Mouse (Mus musculus): ENCODE data around the gene Tln1. TPM values are rescaled to one million over a fixed set of nuclear protein-coding genes. Genes with fewer than 3 reads are reported as not detected.

Gene Tln1
- polyA plus RNA-seq, 1 experiment from 2014 or later = 98.5 TPM

DNA sequence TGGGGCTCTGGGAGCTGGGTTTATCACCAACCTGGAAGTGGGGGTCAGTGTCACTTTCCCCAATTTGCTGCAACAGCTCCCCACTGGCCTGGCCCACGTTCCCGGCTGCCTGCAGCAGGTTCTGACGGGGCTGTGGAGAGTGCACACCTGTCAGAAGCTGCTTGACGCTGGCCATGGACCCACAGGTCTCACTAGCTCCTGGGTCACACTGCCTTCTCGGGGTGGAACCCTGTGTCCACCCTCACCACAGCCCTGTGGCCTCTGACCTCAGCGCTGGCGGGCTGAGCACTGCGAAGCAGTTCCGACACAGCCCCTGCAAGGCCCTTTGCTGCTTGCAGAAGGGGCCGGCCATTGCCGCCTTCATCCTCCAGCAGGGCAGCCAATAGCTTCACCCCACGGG, 13.4 kb downstream of the Tln1 start:
- Histone ChIP-seq H3K36me3 (ENCODE audit: control insufficient read depth, insufficient read depth, low read length) (peaks cover 97% of the 10 kb centered on the region), H3K27me3 (ENCODE audit: control insufficient read depth, insufficient read depth, low read length) (no peaks in the 10 kb centered on the region), H3K4me1 (ENCODE audit: control insufficient read depth, insufficient read depth, low read length) (no peaks in the 10 kb centered on the region), H3K9ac (replicated peaks; ENCODE audit: low read depth, low read length) (no peak overlapping the region), H3K4me3 (ENCODE audit: low read depth, low read length) (no peak overlapping the region), H3K9me3 (ENCODE audit: control insufficient read depth, low read depth, low read length) (no peaks in the 10 kb centered on the region), H3K4me2 (replicated peaks; ENCODE audit: low read depth, low read length) (no peak overlapping the region), H3K27ac (ENCODE audit: low read length) (no peak overlapping the region)
- 92% methylated on average over 12 of the region's 12 CpGs for WGBS
- ATAC-seq (ENCODE audit: insufficient number of reproducible peaks, insufficient read depth, low FRiP score, low read depth) = no peak

DNA sequence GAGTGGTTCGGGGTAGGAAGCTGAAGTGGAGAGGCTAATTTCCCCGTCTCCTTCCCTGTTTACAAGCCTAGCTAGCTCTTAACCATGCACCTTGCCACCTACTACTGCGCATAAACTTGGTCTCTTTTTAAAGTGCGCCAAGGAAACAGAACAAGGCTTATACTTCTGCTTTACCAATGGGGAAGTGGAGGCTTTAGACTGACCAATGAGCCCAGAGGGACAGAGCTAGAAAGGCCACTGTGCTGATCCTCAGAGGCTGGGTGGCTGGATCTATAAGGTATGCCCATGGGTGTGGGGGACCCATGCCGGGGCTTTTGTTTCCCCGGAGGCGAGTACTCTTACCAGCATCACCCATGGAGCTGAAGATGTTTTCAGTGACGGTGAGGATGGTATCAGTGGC, 15.3 kb downstream of the Tln1 start:
- H3K4me2 ChIP-seq (replicated peaks; ENCODE audit: low read depth, low read length) = no peak overlapping the region
- no peak overlapping the region for H3K9ac ChIP-seq (replicated peaks; ENCODE audit: low read depth, low read length)
- H3K27ac ChIP-seq (ENCODE audit: low read length) = no peak overlapping the region
- peaks cover 97% of the 10 kb centered on the region for H3K36me3 ChIP-seq (ENCODE audit: control insufficient read depth, insufficient read depth, low read length)
- no peaks in the 10 kb centered on the region for H3K4me1 ChIP-seq (ENCODE audit: control insufficient read depth, insufficient read depth, low read length)
- H3K9me3 ChIP-seq (ENCODE audit: control insufficient read depth, low read depth, low read length) = no peaks in the 10 kb centered on the region
- 93% methylated on average over 8 of the region's 8 CpGs for WGBS
- H3K27me3 ChIP-seq (ENCODE audit: control insufficient read depth, insufficient read depth, low read length) = no peaks in the 10 kb centered on the region
- no peak for ATAC-seq (ENCODE audit: insufficient number of reproducible peaks, insufficient read depth, low FRiP score, low read depth)
- no peak overlapping the region for H3K4me3 ChIP-seq (ENCODE audit: low read depth, low read length)

DNA sequence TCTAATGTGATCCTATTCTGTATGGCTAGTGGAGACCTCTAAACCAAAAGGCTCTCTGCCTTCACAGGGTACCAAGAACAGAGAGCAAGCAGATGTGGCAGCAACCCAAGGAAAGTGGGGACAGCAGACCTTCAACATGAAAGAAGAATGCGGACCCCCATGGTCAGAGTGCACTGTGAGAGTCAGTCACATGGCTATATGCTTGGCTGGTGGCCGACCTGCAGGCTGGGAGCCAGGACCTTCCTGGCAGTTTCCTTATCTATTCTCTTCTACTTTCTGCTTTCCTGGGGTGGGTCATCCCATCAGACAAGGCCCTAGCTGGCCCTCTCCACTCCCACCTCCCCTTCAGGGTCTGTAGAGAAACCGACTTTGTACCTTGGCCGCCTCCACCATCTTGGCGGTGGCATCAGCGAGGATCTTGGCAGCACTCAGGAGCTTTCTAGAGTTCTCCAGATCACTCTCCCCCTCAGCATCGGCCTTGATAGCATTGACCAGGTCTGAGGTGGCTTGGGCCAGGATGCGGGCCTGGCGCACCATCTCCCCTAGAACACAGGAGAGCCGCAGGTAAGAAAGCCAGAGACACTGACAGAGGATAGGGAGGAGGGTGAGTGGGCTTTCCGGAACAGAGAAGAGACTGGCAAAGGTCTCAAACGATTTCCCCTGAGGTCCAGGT, 16.0 kb downstream of the Tln1 start:
- WGBS = 91% methylated on average over 12 of the region's 12 CpGs
- ATAC-seq (ENCODE audit: insufficient number of reproducible peaks, insufficient read depth, low FRiP score, low read depth) = no peak
- no peaks in the 10 kb centered on the region for H3K4me1 ChIP-seq (ENCODE audit: control insufficient read depth, insufficient read depth, low read length)
- H3K4me2 ChIP-seq (replicated peaks; ENCODE audit: low read depth, low read length) = no peak overlapping the region
- no peaks in the 10 kb centered on the region for H3K9me3 ChIP-seq (ENCODE audit: control insufficient read depth, low read depth, low read length)
- H3K27ac ChIP-seq (ENCODE audit: low read length) = no peak overlapping the region
- H3K36me3 ChIP-seq (ENCODE audit: control insufficient read depth, insufficient read depth, low read length) = peaks cover 98% of the 10 kb centered on the region
- no peak overlapping the region for H3K9ac ChIP-seq (replicated peaks; ENCODE audit: low read depth, low read length)
- no peaks in the 10 kb centered on the region for H3K27me3 ChIP-seq (ENCODE audit: control insufficient read depth, insufficient read depth, low read length)
- H3K4me3 ChIP-seq (ENCODE audit: low read depth, low read length) = no peak overlapping the region

DNA sequence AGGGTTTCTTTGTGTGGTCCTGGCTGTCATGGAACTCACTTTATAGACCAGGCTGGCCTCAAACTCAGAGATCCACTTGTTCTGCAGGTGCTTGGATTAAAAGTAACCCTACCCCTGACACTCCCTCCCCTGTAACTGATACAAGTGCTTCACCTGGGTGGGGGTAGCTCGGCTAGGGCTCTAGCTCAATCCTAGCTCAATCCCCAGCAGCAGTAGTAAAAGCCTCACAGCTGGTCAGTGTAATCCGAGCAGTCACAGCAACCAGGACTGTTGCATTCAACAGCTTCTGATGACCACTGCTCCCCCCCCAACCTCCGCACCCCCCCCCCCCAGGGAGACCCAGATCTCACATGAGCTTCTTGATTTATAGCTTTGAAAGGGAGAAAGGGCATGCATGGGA, 20.4 kb downstream of the Tln1 start:
- no peak overlapping the region for H3K27ac ChIP-seq (ENCODE audit: low read length)
- no peak for ATAC-seq (ENCODE audit: insufficient number of reproducible peaks, insufficient read depth, low FRiP score, low read depth)
- H3K27me3 ChIP-seq (ENCODE audit: control insufficient read depth, insufficient read depth, low read length) = no peaks in the 10 kb centered on the region
- no peak overlapping the region for H3K9ac ChIP-seq (replicated peaks; ENCODE audit: low read depth, low read length)
- H3K4me3 ChIP-seq (ENCODE audit: low read depth, low read length) = no peak overlapping the region
- H3K9me3 ChIP-seq (ENCODE audit: control insufficient read depth, low read depth, low read length) = no peaks in the 10 kb centered on the region
- no peaks in the 10 kb centered on the region for H3K4me1 ChIP-seq (ENCODE audit: control insufficient read depth, insufficient read depth, low read length)
- H3K36me3 ChIP-seq (ENCODE audit: control insufficient read depth, insufficient read depth, low read length) = peaks cover 96% of the 10 kb centered on the region
- 69% methylated on average over 3 of the region's 3 CpGs for WGBS
- no peak overlapping the region for H3K4me2 ChIP-seq (replicated peaks; ENCODE audit: low read depth, low read length)

DNA sequence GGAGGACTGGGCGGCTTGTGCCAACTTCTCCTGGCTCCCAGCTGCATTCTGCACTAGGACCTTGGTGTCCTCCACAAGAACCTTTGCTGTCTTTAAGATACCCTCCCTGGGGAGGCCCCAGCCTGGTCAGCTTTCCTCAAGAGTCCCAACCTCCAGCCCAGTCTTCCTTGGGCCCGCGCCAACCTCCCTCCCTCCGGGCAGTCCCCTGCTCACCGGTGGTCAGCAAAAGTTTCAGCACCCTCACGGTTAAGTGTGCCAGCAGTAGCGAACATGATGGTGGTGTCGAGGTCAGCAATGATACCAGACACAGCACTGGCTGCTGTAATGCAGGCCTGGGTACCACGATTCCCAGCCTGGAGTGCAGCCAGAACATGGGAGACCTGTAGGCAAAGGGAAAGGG, 26.5 kb downstream of the Tln1 start:
- Histone ChIP-seq H3K27ac (ENCODE audit: low read length) (no peak overlapping the region), H3K4me2 (replicated peaks; ENCODE audit: low read depth, low read length) (no peak overlapping the region), H3K9ac (replicated peaks; ENCODE audit: low read depth, low read length) (no peak overlapping the region), H3K4me3 (ENCODE audit: low read depth, low read length) (no peak overlapping the region), H3K9me3 (ENCODE audit: control insufficient read depth, low read depth, low read length) (no peaks in the 10 kb centered on the region), H3K4me1 (ENCODE audit: control insufficient read depth, insufficient read depth, low read length) (no peaks in the 10 kb centered on the region), H3K36me3 (ENCODE audit: control insufficient read depth, insufficient read depth, low read length) (peaks cover 97% of the 10 kb centered on the region), H3K27me3 (ENCODE audit: control insufficient read depth, insufficient read depth, low read length) (no peaks in the 10 kb centered on the region)
- WGBS = 93% methylated on average over 9 of the region's 9 CpGs
- no peak for ATAC-seq (ENCODE audit: insufficient number of reproducible peaks, insufficient read depth, low FRiP score, low read depth)

DNA sequence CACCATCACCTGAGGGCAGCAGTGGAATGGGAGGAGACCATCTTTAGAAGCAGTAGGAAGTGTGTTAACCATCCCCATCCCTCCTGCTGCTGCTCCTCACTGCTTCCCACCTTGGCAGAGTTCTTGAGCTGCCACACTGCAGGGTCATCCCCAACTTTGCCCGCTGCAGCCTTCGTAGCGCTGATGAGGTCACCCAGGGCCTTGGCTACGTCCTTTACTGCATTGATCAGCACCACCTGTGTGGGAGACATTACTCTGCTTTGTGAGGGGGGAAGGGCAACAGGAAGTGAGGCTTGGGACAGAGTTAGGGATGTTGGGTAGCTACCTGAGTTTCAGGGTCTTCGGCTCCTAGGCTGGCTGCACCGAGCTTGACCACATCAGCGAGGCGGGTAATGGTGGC, 26.9 kb downstream of the Tln1 start:
- Histone ChIP-seq H3K4me3 (ENCODE audit: low read depth, low read length) (no peak overlapping the region), H3K9ac (replicated peaks; ENCODE audit: low read depth, low read length) (no peak overlapping the region), H3K4me2 (replicated peaks; ENCODE audit: low read depth, low read length) (no peak overlapping the region), H3K4me1 (ENCODE audit: control insufficient read depth, insufficient read depth, low read length) (no peaks in the 10 kb centered on the region), H3K36me3 (ENCODE audit: control insufficient read depth, insufficient read depth, low read length) (peaks cover 93% of the 10 kb centered on the region), H3K27ac (ENCODE audit: low read length) (no peak overlapping the region), H3K9me3 (ENCODE audit: control insufficient read depth, low read depth, low read length) (no peaks in the 10 kb centered on the region), H3K27me3 (ENCODE audit: control insufficient read depth, insufficient read depth, low read length) (no peaks in the 10 kb centered on the region)
- ATAC-seq (ENCODE audit: insufficient number of reproducible peaks, insufficient read depth, low FRiP score, low read depth) = no peak
- 93% methylated on average over 8 of the region's 8 CpGs for WGBS

DNA sequence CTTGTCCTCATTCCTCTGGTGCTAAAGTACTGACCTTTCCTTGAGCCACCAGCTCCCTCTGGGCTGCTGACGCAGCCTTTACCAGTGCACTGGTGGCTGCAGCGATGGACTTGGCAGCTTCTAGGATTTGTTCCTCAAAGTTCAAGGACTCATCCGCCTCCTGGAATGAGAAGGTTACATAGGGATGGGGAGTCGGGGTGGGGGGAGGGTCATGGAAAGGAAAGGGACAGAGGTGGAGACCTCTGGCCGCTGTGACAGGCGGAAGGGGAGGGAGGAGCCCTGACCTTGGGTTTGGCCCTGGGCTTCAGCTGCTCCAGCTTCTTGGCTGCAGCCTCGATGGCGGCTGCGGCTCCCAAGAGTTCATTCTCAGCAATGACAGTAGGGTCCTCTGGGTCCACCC, 29.2 kb downstream of the Tln1 start:
- Histone ChIP-seq H3K27ac (ENCODE audit: low read length) (no peak overlapping the region), H3K4me3 (ENCODE audit: low read depth, low read length) (no peak overlapping the region), H3K4me2 (replicated peaks; ENCODE audit: low read depth, low read length) (no peak overlapping the region), H3K36me3 (ENCODE audit: control insufficient read depth, insufficient read depth, low read length) (peaks cover 70% of the 10 kb centered on the region), H3K4me1 (ENCODE audit: control insufficient read depth, insufficient read depth, low read length) (0 out of 2 replicates have a peak, but pooled peaks cover 4% of the 10 kb centered on the region), H3K9ac (replicated peaks; ENCODE audit: low read depth, low read length) (no peak overlapping the region), H3K9me3 (ENCODE audit: control insufficient read depth, low read depth, low read length) (no peaks in the 10 kb centered on the region), H3K27me3 (ENCODE audit: control insufficient read depth, insufficient read depth, low read length) (no peaks in the 10 kb centered on the region)
- ATAC-seq (ENCODE audit: insufficient number of reproducible peaks, insufficient read depth, low FRiP score, low read depth) = no peak
- WGBS = 87% methylated on average over 9 of the region's 9 CpGs

DNA sequence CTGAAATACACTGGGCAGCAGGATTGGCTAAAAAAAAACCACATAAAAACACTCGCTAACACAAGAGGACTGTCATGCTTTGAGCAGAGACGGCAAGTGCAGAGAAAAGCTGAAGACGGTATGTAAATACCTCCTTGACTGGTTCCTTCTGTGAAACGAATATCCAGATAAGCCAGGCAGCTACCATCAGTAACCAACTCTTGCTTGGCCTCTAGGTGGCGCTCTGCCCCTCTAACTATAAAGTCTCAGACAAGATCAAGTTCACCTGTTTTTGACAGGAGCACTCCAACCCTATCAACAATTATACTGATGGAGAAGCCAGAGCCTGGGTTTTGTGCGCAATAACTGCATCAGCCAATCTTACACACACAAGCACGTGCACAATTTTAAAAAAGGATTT, 31.9 kb downstream of the Tln1 start:
- peak overlapping the region; percentile 33; the same call in 1 of the 2 replicates for H3K27ac ChIP-seq (ENCODE audit: low read length)
- ATAC-seq (ENCODE audit: insufficient number of reproducible peaks, insufficient read depth, low FRiP score, low read depth) = no peak
- H3K36me3 ChIP-seq (ENCODE audit: control insufficient read depth, insufficient read depth, low read length) = peaks cover 45% of the 10 kb centered on the region
- no peak overlapping the region for H3K9ac ChIP-seq (replicated peaks; ENCODE audit: low read depth, low read length)
- WGBS = 14% methylated on average over 7 of the region's 7 CpGs
- no peaks in the 10 kb centered on the region for H3K27me3 ChIP-seq (ENCODE audit: control insufficient read depth, insufficient read depth, low read length)
- 0 out of 2 replicates have a peak, but pooled peaks cover 4% of the 10 kb centered on the region for H3K4me1 ChIP-seq (ENCODE audit: control insufficient read depth, insufficient read depth, low read length)
- H3K9me3 ChIP-seq (ENCODE audit: control insufficient read depth, low read depth, low read length) = no peaks in the 10 kb centered on the region
- no peak overlapping the region for H3K4me2 ChIP-seq (replicated peaks; ENCODE audit: low read depth, low read length)
- no peak overlapping the region for H3K4me3 ChIP-seq (ENCODE audit: low read depth, low read length)

DNA sequence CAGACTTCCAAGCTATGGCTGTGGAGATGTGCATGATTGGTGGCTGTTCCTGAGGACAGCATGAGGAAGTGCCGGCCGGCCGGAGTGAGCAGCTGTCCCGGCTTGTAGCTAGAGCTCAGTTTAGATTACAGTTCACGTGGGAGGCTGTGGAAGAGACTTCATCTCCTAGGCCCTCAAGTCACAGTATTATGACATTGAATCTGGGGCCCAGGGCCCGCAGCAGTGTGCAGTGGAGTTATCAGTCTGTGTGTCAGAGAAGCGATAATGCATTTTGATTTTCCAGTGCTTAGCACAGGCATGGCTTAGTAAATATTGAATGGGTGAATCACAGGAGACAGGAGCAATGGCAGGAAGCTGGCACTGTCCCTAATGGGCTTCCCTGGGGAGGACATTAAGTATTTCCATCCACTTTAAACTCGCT, 32.4 kb downstream of the Tln1 start:
- H3K36me3 ChIP-seq (ENCODE audit: control insufficient read depth, insufficient read depth, low read length) = peaks cover 40% of the 10 kb centered on the region
- WGBS = 52% methylated on average over 8 of the region's 8 CpGs
- ATAC-seq (ENCODE audit: insufficient number of reproducible peaks, insufficient read depth, low FRiP score, low read depth) = no peak

More for the DNA sequence above, 32.4 kb downstream of the Tln1 start:
- H3K4me2 ChIP-seq (replicated peaks; ENCODE audit: low read depth, low read length) = no peak overlapping the region
- no peaks in the 10 kb centered on the region for H3K27me3 ChIP-seq (ENCODE audit: control insufficient read depth, insufficient read depth, low read length)
- H3K9ac ChIP-seq (replicated peaks; ENCODE audit: low read depth, low read length) = no peak overlapping the region
- H3K27ac ChIP-seq (ENCODE audit: low read length) = peak overlapping the region; percentile 33
- no peaks in the 10 kb centered on the region for H3K9me3 ChIP-seq (ENCODE audit: control insufficient read depth, low read depth, low read length)
- no peak overlapping the region for H3K4me3 ChIP-seq (ENCODE audit: low read depth, low read length)
- H3K4me1 ChIP-seq (ENCODE audit: control insufficient read depth, insufficient read depth, low read length) = 0 out of 2 replicates have a peak, but pooled peaks cover 4% of the 10 kb centered on the region
